Mouse (Mus musculus) embryo, embryonic 11 days (tissue): Measurements from ENCODE around the gene Plcb2.

Source experiments
- DNase-seq: peaks from one replicate; pipeline ENCODE4 v3.0.0-alpha.2; 2015

Gene Plcb2

DNA sequence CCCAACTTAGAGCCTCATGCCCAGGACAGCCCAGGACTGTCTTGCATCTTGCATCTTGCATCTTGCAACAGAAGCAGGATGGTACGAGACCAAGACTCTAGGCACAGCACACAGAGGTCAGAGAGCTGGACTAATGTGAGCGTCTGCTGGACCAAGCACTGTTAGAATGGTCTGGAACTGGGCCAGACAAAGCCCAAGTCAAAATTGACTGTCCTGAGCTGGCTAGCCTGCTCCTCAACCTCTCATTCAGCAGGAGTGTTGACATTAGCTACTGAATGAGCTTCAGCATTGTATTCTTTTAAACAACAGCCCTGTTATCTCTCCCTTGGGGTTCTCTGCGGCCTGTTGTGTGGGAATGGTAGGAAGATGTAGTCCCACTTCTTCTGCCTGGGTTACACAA is 48.7 kb downstream of the Plcb2 start:
- no peak for DNase-seq

DNA sequence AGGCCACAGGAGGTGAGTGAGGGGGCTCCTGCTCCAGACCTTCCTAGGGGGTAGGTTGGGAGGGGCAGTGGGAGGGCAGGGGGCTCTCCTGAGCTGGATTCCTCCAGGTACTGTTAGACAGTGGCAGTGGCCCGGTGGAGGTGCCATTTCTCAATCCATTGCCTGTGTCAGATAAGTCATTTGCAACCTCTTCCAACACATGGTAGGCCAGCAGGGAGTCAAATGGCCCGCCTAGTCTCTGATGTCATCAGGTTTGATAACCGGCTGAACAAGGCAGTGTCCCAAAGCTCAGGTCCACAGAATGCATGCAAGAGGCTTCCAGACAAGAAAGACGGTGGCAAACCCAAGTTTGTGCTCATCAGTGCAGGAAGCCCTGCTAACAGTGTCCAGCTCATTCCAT is 50.4 kb downstream of the Plcb2 start:
- no peak for DNase-seq

DNA sequence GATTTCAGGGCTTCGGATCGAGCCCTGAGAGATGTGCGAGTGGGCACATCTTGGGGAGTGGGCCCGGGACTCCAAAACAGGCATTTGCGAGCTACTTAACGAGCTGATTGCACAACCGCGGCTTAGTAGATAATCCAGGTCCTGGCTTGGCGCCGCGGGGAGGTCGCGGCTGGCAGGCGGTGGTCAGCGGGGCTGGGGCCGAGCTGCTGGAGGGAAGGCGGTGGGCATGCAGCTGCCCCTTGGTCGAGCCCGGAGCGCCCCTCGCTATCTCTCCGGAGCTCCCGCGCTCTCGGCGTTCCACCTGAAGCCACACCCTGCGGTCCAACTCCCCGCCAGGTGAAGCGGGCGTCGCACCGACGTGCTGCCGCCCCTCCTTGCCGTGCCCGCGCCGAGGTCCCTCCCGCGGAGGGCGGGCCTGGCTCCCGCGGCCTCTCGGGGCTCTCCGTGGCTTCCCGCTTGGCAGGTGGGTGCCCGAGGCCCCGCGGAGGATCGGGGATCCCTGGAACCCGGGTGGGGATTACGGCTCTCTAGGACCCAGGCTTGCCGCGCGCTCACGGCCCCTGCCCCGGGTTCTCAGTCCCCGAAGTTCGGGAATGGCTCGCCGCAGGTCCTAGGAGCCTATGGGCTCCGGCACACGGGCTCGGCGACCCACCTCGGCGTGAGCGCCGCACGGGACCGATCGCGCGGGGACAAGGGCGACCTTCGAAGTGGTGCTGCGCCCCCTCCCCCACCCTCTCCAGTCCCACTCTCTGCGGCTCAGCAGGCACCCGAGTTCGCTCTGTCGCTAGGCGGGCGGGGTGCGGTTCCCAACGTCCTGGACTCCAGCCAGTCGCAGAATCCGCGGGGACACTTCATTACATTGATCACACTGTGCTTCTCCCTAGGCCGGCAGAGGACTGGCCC is 51.1 kb downstream of the Plcb2 start:
- DNase-seq = peak; percentile 34

DNA sequence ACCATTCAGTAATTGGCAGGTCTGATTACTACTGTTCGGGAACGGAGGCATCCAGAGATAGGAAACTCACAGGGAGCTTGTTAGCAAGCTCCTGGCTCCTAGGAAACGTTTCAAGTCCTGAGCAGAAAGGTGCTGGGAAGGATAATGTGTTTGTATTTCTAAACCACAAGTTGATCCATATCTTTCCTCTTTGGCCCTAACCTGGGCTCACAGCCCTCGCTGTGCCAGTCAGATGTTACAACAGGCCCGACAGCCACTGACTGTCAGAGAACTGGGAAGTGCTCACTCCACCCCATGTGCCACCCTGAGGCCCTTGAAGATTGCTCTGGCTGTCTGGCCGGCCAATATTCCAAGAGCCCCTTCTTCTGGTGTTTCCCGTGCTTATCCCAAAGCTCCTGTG is 53.7 kb downstream of the Plcb2 start:
- DNase-seq = no peak

DNA sequence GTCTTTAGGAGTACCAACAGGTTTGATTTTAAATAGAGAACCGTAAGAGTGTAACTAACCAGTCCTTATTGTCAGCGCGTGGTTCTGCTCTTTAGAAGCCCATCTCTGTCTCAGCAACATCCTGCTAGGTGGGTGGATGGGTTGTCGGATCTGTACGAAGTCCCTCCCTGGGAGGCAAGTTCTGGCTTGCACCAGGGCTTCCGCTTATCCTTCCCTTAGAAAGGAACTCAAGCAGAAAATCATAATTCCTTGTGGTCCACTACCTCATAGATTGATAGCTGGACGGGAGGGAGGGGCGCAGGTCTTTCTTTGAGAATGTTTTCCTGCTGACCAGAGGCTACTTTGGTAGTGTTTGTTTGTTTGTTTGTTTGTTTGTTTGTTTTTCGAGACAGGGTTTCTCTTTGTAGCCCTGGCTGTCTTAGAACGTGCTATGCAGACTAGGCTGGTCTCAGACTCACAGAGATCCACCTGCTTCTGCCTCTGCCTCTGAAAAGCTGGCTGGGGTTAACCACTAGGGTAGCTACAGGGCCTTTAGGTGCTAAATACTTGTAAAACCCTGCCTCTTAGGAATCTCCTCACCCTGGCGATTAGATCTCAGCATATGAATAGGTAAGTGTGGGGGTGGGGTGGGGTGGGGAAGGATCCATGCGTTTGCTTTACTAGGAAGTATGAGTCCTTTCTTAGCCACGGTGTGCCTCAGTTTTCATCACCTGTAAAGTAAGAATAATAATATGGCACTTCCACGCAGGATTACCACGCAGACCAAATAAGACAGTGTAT is 54.4 kb downstream of the Plcb2 start:
- no peak for DNase-seq

DNA sequence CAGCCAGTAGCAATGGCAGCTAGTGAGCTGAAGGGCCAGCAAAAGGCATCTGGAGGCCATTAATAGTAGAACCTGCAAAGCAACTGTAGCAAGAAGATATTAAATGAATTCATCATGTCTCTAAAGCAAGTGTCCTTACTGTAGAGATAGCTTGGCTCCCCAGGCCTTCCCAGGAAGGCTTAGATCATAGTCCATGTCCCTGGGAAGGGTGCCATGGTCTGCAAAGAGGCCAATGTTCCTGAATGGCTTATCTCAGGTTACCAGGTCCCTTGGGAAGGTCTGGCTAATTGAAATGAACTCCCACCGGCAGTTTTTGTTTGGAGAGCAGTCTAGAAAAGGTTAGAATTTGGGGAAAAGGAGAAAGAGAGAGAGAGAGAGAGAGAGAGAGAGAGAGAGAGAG is 56.5 kb downstream of the Plcb2 start:
- no peak for DNase-seq

DNA sequence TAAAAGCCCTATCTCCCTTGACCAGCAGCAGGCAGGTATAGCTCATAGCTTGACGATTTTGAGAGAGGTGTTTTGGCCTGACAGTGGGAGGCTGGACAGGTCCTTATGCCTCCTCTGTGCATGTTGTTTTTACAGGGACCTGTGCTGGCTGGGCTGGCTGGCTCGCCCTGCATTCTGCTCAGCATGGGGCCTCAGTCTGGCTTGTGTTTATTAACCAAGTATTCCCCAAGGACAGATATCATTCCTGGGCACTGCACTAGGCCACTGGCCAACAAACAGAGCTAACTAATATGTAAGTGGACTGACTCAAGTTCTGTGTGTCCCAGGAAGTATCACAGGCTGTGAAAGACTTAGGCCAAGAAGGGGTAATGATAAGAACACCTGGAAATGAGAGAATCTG is 58.5 kb downstream of the Plcb2 start:
- DNase-seq = no peak

DNA sequence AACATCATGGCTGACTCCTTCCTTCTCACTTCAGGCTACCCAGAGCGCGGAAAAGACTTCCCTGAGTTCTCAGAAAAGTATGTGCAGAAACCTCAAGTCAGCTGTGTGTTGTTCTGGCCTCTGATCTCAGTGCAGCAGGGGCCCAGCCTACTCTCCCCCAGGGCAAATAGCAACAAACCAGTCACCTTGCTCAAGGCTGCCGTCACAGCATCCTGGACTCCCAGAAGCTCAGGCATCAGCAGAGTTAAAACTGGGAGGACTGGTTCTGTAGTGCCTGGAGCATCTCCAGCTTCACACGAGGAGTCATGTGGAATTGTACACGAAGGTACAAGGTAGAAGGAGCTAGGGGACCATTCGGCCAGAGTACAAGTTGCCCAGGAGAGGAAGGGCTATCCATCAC is 59.0 kb downstream of the Plcb2 start:
- no peak for DNase-seq

DNA sequence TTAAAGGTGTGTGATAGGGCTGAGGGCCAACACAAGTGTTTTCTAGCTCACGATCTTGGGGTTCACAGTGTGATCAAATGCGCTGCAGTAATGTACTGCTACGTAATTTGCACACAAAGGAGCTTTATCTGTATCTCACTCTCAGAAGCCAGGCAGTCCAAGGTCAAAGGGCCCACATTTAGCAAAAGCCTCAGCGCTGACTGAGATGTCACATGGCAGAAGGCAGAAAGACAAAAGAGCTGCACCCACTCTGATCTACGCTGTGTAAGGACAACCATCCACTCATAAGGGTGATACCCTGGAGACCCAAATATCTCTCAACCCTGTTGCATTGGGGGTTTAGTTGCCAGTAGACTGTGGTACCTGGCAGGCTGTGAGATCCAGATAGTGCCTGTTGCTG is 61.1 kb downstream of the Plcb2 start:
- no peak for DNase-seq

DNA sequence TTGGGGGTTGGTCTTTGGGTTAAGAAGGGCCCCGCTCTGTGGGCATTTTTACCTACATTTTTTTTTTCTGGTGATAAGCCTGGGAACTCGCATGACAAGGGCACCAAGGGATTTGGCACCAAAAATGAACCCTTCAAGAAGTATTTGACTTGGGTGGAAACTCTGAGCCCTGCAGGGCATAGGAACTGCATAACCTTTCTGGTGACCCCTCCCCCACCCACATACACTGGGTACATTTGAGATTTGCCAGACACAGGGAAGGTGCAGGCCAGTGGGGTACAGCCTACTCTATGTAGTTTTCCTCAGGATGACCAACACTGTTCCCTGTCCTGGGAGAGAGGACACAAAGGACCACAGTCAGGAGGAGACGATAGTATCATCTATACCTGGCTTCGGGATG is 62.6 kb downstream of the Plcb2 start:
- DNase-seq = no peak

DNA sequence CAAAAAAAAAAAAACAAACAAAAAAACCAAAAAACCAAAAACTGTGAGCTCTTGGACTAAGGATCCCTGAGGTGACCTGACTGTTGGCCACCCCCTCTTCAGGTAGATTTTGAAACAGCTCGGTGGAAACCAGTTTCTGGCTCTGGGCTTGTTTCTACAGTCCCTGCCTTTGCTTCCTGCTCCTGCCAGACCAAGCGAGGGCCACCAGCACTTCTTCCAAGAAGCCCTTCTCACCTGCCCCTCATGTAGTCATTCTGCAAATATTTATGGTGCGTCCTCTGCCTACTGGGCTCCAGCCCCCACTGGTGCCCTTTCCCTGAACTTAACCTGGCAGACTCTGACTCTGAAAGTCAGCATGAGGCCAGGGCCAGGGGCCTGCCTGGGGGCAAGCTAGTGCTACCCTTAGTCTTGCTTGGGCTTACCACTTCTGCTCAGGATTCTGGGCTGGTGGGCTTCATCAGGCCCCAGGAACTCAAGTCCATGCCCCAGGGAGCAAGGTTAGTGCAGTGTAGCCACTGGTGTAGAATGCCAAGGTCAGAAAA is 63.2 kb downstream of the Plcb2 start:
- DNase-seq = no peak

DNA sequence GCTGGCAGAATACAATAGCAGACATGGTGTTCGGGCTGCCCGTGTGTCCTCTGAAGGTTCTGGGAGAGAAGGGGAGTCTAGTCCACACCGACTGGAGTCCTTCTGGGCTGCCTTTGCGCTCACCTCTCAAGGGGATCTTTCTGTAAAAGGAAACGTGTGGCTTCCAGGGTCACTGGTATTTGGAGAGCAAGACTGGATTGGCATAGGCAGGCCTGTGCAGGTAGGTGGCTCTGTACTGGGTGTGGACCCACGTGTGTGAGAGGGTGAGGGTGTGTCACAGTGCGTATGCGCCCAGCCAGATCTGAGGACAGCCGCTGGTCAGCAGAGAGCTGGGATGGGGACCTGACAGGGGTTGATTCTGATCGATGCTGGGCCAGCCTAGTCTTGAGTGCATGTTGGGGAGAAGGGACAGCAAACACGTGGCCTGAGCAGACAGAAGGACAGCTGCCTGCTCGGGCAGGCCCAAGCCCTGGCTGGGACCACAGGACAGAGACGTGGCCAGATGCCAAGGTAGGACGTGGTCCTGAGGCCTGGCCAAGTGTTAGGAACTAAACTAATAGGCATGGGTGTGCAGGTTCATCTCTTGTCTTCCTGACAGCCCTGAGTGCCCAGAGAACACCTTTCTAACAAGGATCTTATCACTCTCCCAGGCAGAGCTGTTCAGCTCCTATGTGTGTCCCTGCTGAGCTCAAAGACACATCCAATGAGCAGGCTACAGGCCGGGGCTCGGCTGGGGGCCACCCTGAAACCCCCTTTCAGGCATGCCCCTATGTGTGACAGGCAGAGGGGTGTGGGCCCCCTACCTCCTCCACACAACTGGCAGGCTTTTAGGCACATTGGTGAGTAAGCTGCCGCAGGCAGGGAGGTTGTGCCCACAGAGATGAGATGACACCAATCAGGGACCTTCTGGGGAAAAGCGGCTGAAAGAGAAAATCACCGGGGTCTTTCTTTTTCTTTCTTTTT is 64.2 kb downstream of the Plcb2 start:
- DNase-seq = no peak

DNA sequence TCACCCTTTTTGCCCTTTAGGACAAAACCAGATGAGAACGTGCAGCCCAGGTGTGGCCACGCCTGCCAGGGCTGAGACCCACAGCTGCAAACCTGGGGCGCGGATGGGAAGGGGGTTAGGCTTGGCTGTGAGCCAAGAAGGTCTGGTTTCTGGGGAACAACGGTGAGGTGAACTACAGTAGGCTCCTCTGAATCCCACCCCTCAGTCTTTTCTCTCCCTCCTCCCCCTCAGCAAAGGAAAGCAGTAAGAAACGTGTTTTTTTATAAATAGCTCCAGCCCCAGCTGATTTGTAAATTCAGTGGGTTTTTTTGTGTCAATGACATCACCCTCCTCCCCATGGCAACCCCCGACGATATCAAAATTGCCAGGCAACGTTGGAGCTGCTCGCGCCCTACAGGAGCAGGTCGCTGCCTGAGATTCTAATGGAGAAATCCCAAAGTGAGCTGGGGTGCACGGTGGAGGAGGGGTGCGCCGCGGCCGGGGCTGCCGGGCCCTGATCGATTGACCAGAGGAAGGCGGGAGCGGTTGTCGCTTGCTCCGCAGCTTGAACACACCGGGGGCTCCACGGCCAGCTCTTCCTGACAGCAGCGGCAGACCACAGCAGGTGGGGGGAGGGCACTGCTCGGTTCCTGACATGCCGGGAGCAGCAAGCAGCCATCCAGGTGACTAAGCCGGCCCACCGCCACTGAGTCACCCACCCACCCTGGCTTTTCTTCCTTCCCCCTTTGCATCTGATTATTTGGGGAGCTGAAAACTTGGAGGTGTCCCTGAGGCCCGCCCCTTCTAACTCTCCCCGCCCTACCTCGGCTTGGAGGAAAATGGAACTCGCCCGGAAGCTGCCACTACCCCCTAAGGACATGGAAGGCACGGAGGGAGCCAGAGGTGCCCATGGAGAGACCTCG is 65.1 kb downstream of the Plcb2 start, which contains the start of gene Pak6:
Gene Pak6, plus strand, starts transcription at position 402 of the 902 bp plus-strand sequence.
- peak; percentile 41 for DNase-seq

DNA sequence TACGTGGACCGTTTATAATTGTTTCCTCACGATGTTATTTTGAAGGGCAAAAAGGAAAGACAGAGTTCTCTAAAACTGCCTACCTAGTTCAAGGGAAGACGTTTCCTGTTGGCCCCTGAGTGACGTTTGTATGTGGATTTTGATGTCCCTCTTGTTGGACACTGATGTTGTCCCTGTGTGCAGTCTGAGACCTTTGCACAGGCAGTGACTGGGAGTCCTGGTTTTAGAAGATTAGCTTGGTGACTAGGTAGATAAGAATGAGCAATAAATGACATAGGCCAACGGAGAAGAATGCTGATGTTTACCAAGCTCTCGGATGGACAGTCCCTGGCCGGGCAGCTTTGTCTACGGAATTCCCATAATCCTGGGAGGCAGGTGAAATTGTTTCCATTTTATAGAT is 66.3 kb downstream of the Plcb2 start:
- no peak for DNase-seq

DNA sequence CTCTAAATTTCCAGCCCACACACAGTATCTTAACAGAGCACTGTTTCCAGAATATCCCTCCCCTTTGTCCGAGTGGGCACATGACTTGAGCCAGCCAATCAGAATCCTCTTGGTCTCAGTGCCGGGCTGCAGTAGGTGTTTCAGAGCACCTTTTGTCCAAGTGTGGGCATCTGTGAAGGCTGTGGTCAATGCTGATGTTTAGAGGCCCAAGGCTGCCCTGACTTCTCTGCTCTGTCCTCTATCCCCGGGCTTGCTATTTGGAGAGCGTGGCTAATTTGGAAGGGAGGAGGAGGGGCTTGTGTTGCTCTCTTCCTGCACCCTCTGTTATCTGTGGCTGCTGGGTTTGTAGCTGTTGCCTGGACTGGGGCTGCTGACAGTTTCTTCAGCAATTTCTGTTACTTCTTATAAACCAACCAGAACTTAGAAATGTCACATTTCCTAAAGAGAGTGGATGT is 68.2 kb downstream of the Plcb2 start:
- DNase-seq = peak; percentile 80

DNA sequence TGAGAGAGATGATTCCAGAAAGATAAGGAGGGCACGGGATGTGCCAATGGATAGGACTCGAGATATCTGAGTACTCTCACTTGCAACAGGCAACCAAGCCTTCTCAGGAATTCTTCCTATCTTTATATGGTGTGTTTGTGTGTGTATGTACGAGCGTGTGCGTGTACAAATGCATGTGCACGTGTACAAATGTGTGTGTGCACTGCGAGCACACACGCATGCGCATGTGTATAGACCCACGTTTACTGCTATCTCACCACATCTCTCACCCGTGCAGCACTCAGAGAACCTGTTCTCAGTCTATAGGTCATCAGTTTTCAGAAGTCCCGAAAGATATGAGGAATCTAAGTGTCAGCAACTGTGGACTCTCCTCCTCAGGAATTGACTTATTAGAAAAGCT is 68.7 kb downstream of the Plcb2 start:
- no peak for DNase-seq

DNA sequence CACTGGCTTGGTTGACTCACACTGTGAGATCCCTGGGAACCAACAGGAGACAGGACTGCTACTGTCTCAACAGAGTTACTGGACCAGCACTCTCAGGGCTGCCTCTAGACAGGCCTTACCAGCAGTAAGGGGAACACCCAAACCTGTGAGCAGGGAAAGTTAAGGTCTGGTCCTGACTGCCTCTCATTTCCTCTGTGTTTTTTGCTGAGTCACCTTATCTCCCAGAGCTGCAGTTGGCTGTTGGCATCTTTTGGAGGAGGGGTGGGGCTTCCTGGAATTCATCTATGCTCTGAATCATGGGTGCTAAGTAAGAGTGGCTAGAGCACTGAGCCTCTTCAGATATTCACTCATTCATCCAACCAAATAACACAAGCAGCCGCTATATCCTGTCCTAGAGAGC is 69.2 kb downstream of the Plcb2 start:
- no peak for DNase-seq

DNA sequence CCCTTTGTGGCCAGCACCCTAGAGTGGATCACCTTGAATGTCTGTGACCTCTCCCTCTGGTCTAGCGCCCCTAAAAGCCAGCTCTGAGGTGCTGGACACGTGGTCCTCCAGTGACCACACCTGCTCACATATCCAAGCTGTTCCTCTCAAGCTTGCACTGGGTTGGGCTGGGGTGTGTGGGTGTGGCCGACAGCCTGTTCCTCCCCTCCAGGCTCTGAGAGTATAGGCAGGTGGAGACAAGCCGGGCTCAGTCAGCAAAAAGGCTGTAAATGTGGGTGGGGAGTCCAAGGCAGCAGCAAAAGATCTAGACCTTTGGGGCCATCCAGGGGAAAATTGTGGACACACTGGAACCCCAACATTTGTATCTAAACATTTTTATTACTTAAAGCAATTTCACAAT is 69.8 kb downstream of the Plcb2 start:
- DNase-seq = no peak
